Mouse (Mus musculus): ENCODE measurements at regions not wholly inside any gene's neighbourhood (a gene's known extent, or its start where the extent isn't known, plus 50 kb on each side); places are given as distances from the start of the nearest gene placed in this dataset.

DNA sequence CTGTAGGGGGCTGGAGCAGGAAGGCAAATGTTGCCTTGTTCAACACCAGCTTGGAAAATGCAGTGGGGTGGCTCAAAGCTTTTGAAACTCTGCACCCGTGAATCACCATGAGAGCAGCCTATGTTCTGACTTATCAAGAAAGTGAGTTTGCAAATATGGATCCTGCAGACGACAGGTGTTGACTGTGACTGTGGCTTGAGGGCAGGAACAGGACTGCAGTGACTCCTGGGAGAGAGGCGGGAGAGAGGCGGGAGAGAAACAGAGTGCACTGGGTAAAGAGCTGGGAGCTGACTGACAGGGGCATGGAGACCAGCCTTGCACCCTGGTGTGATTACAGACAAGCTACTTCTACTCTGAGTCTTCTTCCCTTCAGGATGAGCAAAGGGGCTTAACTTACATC is 254.0 kb downstream of the Sec23ip start:
- no peak for TF ChIP-seq CTCF (IDR thresholded peaks at IDR 0.05; ENCODE audit: low read depth)
- no peak for TF ChIP-seq EP300 (IDR thresholded peaks at IDR 0.05; ENCODE audit: low read depth)
- H3K36me3 ChIP-seq (replicated peaks; ENCODE audit: insufficient read depth, low read length): no peaks in the 10 kb centered on the region
- no peaks in the 10 kb centered on the region for H3K9me3 ChIP-seq (ENCODE audit: low read length)
- H3K4me3 ChIP-seq (ENCODE audit: low read depth, low read length): no peak overlapping the region
- H3K4me1 ChIP-seq (ENCODE audit: insufficient read depth): no peaks in the 10 kb centered on the region
- DNase-seq (no peak), ATAC-seq (no peak)
- 61% methylated on average over 4 of the region's 4 CpGs for WGBS (ENCODE audit: insufficient replicate concordance)
- H3K27ac ChIP-seq (ENCODE audit: low read depth): no peak overlapping the region
- H3K27me3 ChIP-seq (ENCODE audit: insufficient read depth, low read length): no peaks in the 10 kb centered on the region
- H3K9ac ChIP-seq (replicated peaks): no peak overlapping the region
- no peak overlapping the region for H3K4me2 ChIP-seq (ENCODE audit: low read depth, low read length)

DNA sequence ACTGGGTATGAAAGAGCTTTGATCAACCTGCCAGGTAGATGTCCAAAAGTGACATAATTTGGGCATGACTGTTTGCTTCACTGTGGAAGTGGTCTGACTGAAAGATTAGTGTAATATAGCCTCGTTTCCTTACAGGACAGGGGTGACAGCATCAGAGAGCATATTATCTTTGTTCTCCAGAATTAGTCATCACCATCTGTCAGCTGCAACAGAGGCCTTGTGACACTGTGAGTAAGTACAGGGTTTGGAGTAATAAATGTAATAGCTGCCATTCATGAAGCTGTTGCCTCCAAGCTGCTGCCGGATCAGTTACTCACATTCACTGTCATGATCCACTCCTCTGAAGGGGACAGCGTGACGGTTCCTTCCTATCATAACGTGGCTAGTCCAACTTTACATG is 254.4 kb upstream of the Plpp4 start:
- Histone ChIP-seq H3K36me3 (replicated peaks; ENCODE audit: insufficient read depth, low read length) (no peaks in the 10 kb centered on the region), H3K4me1 (ENCODE audit: insufficient read depth) (no peaks in the 10 kb centered on the region), H3K9ac (replicated peaks) (no peak overlapping the region), H3K9me3 (ENCODE audit: low read length) (no peaks in the 10 kb centered on the region), H3K27me3 (ENCODE audit: insufficient read depth, low read length) (no peaks in the 10 kb centered on the region), H3K27ac (ENCODE audit: low read depth) (no peak overlapping the region), H3K4me3 (ENCODE audit: low read depth, low read length) (no peak overlapping the region), H3K4me2 (ENCODE audit: low read depth, low read length) (no peak overlapping the region)
- no peak for TF ChIP-seq EP300 (IDR thresholded peaks at IDR 0.05; ENCODE audit: low read depth)
- no peak for TF ChIP-seq CTCF (IDR thresholded peaks at IDR 0.05; ENCODE audit: low read depth)
- DNase-seq (no peak), ATAC-seq (no peak)
- 76% methylated on average over 5 of the region's 5 CpGs for whole genome bisulfite sequencing (ENCODE audit: insufficient replicate concordance)

DNA sequence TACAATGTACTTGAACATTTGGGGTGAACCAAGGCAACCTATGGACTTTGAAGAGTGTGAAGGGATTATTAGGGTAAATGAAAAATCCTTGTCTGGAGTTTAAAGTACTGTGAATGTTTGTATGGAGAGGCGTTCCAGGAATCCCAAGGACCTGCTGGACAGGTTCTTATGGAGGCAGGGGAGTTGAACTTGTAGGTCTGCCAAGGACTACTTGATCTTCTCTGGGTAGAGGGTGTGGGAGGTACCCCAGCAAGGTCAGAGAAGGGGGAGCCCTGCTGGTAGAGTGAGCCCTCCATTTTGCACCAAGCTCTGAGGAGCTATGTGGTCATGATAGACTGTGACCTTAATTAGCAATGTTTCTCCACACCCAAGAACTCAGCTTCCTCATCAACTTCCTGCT is 253.7 kb upstream of the Plpp4 start:
- 56% methylated on average over 1 of the region's 1 CpGs for WGBS (ENCODE audit: insufficient replicate concordance)
- H3K27ac ChIP-seq (ENCODE audit: low read depth): no peak overlapping the region
- TF ChIP-seq CTCF (IDR thresholded peaks at IDR 0.05; ENCODE audit: low read depth): no peak
- no peak for TF ChIP-seq EP300 (IDR thresholded peaks at IDR 0.05; ENCODE audit: low read depth)

GRCm38 (mm10) chr7:129016353-129016752 is 240.5 kb upstream of the Plpp4 start:
- no peak overlapping the region for H3K27ac ChIP-seq (ENCODE audit: low read depth)
- H3K9ac ChIP-seq (replicated peaks): no peak overlapping the region
- H3K4me2 ChIP-seq (ENCODE audit: low read depth, low read length): no peak overlapping the region
- DNase-seq: no peak
- ATAC-seq: no peak
- H3K4me3 ChIP-seq (ENCODE audit: low read depth, low read length): no peak overlapping the region
- H3K4me1 ChIP-seq (ENCODE audit: insufficient read depth): no peaks in the 10 kb centered on the region
- H3K9me3 ChIP-seq (ENCODE audit: low read length): no peaks in the 10 kb centered on the region
- TF ChIP-seq CTCF (IDR thresholded peaks at IDR 0.05; ENCODE audit: low read depth) (no peak), EP300 (IDR thresholded peaks at IDR 0.05; ENCODE audit: low read depth) (no peak)
- 78% methylated on average over 6 of the region's 6 CpGs for WGBS (ENCODE audit: insufficient replicate concordance)
- H3K27me3 ChIP-seq (ENCODE audit: insufficient read depth, low read length): no peaks in the 10 kb centered on the region
- H3K36me3 ChIP-seq (replicated peaks; ENCODE audit: insufficient read depth, low read length): no peaks in the 10 kb centered on the region

More for the DNA sequence above, 253.7 kb upstream of the Plpp4 start:
- Histone ChIP-seq H3K4me3 (ENCODE audit: low read depth, low read length) (no peak overlapping the region), H3K27me3 (ENCODE audit: insufficient read depth, low read length) (no peaks in the 10 kb centered on the region), H3K4me1 (ENCODE audit: insufficient read depth) (no peaks in the 10 kb centered on the region), H3K9ac (replicated peaks) (no peak overlapping the region), H3K9me3 (ENCODE audit: low read length) (no peaks in the 10 kb centered on the region), H3K4me2 (ENCODE audit: low read depth, low read length) (no peak overlapping the region), H3K36me3 (replicated peaks; ENCODE audit: insufficient read depth, low read length) (no peaks in the 10 kb centered on the region)
- no peak for ATAC-seq
- no peak for DNase-seq

GRCm38 (mm10) chr7:129027116-129027515 is 229.7 kb upstream of the Plpp4 start:
- 57% methylated on average over 2 of the region's 2 CpGs for WGBS (ENCODE audit: insufficient replicate concordance)
- ATAC-seq: no peak
- no peak overlapping the region for H3K9ac ChIP-seq (replicated peaks)
- no peaks in the 10 kb centered on the region for H3K9me3 ChIP-seq (ENCODE audit: low read length)
- no peak overlapping the region for H3K4me2 ChIP-seq (ENCODE audit: low read depth, low read length)
- H3K27me3 ChIP-seq (ENCODE audit: insufficient read depth, low read length): no peaks in the 10 kb centered on the region
- no peak for TF ChIP-seq EP300 (IDR thresholded peaks at IDR 0.05; ENCODE audit: low read depth)
- TF ChIP-seq CTCF (IDR thresholded peaks at IDR 0.05; ENCODE audit: low read depth): no peak
- no peaks in the 10 kb centered on the region for H3K4me1 ChIP-seq (ENCODE audit: insufficient read depth)
- no peak overlapping the region for H3K27ac ChIP-seq (ENCODE audit: low read depth)
- H3K4me3 ChIP-seq (ENCODE audit: low read depth, low read length): no peak overlapping the region
- H3K36me3 ChIP-seq (replicated peaks; ENCODE audit: insufficient read depth, low read length): no peaks in the 10 kb centered on the region
- DNase-seq: no peak

GRCm38 (mm10) chr7:129048023-129048422 is 208.8 kb upstream of the Plpp4 start:
- no peaks in the 10 kb centered on the region for H3K9me3 ChIP-seq (ENCODE audit: low read length)

GRCm38 (mm10) chr7:129049726-129050125 is 207.1 kb upstream of the Plpp4 start:
- WGBS (ENCODE audit: insufficient replicate concordance): 80% methylated on average over 4 of the region's 4 CpGs
- Histone ChIP-seq H3K36me3 (replicated peaks; ENCODE audit: insufficient read depth, low read length) (no peaks in the 10 kb centered on the region), H3K4me2 (ENCODE audit: low read depth, low read length) (no peak overlapping the region), H3K4me3 (ENCODE audit: low read depth, low read length) (no peak overlapping the region), H3K9ac (replicated peaks) (no peak overlapping the region), H3K27me3 (ENCODE audit: insufficient read depth, low read length) (no peaks in the 10 kb centered on the region), H3K9me3 (ENCODE audit: low read length) (no peaks in the 10 kb centered on the region), H3K4me1 (ENCODE audit: insufficient read depth) (no peaks in the 10 kb centered on the region), H3K27ac (ENCODE audit: low read depth) (no peak overlapping the region)
- no peak for TF ChIP-seq CTCF (IDR thresholded peaks at IDR 0.05; ENCODE audit: low read depth)
- ATAC-seq (no peak), DNase-seq (no peak)

More at GRCm38 (mm10) chr7:129048023-129048422, 208.8 kb upstream of the Plpp4 start:
- Histone ChIP-seq H3K9ac (replicated peaks) (no peak overlapping the region), H3K36me3 (replicated peaks; ENCODE audit: insufficient read depth, low read length) (no peaks in the 10 kb centered on the region), H3K4me2 (ENCODE audit: low read depth, low read length) (no peak overlapping the region), H3K4me3 (ENCODE audit: low read depth, low read length) (no peak overlapping the region), H3K27ac (ENCODE audit: low read depth) (no peak overlapping the region), H3K4me1 (ENCODE audit: insufficient read depth) (no peaks in the 10 kb centered on the region), H3K27me3 (ENCODE audit: insufficient read depth, low read length) (no peaks in the 10 kb centered on the region)
- no peak for DNase-seq
- WGBS (ENCODE audit: insufficient replicate concordance): 70% methylated on average over 5 of the region's 5 CpGs
- no peak for ATAC-seq
- no peak for TF ChIP-seq CTCF (IDR thresholded peaks at IDR 0.05; ENCODE audit: low read depth)
- no peak for TF ChIP-seq EP300 (IDR thresholded peaks at IDR 0.05; ENCODE audit: low read depth)

All from liver, postnatal 0 days (tissue).